Mouse (Mus musculus) heart, adult 2 months (tissue): ENCODE results near the gene Vwa3b.

ENCODE experiments used
- CTCF ChIP-seq: fragments of 200-600 bp; IDR thresholded peaks from 2 replicates; pipeline ENCODE4 v1.8.1; 2022; ENCODE audit warnings: antibody characterized with exemption, mild to moderate bottlenecking, moderate library complexity
- EP300 ChIP-seq: fragments of 200-500 bp; IDR thresholded peaks from 2 replicates; pipeline ENCODE4 v1.6.1; 2011; ENCODE audit warnings: low read depth, low read length, control low read depth; ENCODE audit not compliant: insufficient read depth
- POLR2A ChIP-seq: fragments of 200-500 bp; IDR thresholded peaks from 2 replicates; pipeline ENCODE4 v1.6.1; 2011; ENCODE audit warnings: mild to moderate bottlenecking, low read depth, low read length, control low read depth; ENCODE audit not compliant: insufficient read depth

- TF ChIP-seq CTCF (no peak), EP300 (no peak), POLR2A (no peak)
Observed at GRCm38 (mm10) chr1:37041856-37042255, 15.5 kb downstream of the Vwa3b start.
